Mouse (Mus musculus) NIH3T3 (cell line): Measurements from ENCODE around the gene Ubap1l.

Experiments
- DNase-seq: peaks from one replicate; pipeline ENCODE4 v3.0.0-alpha.2; 2012; ENCODE audit warnings: low read depth

The Ubap1l gene

DNA sequence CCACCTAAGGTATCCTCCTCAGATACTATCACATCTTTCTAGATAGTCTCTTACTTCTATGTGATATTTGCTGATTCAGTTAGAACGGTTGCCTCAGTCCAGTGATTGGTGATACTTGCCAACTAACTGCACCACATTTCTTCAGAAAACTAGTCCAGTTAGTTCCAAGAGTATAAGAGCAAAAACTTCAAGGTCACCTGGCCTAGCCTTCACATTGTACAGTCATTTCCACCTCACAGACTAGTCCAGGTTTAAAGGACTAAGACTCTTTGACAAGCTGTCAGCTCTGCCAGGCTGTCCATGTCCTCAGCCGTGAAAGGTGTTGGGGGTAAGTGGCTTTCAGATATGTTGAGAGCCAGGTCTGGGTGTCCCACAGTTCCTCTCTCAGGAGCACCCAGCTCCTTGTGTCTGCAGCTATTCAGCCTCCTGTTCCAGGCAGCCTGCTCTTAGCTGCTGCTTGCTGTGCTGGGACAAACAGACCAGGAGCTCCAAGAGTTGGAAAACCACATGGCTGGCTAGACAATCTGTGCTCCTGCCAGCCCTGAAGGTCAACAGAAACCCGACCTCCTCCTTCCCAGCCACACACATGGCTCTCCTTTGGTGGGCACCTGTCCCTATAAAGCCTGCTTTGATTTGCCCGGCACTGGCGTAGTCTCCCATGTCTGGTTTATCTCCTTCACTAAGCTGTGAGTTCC lies 13.8 kb downstream of the Ubap1l start:
- DNase-seq: no peak

DNA sequence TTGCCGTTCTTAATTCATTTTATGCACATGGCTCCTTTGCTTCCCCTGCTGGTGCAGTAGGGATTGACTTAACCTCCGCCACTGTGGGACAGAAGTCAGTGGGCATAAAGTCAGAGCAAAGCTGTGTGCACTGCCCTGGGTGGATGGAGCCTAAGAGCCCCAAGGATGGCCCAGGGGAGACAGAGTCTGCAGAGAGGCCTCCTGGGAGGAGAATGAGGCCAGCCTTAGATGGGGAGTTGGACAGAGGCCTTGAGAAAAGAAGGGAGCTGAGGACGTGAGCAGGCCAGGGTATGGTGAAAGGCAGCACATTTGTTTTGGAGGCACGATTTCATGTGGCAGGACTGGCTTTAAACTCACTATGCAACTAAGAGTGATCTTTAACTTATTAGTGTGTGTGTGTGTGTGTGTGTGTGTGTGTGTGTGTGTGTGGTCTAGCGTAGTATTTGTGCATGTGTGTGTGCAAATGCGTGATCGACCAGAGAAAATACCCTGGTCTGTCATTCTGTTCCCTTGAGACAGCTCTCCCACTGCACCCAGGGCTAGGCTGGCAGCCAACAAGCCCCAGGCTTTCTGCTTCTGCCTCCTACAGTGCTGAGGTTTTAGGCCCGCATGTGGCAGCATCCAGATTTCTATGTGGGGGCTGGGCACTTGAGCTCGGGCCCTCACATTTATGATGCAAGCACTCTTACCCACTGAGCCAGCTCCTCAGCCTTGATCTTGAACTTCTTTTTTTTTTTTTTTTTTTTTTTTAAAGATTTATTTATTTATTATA lies 14.5 kb downstream of the Ubap1l start:
- DNase-seq: peak; percentile 16

DNA sequence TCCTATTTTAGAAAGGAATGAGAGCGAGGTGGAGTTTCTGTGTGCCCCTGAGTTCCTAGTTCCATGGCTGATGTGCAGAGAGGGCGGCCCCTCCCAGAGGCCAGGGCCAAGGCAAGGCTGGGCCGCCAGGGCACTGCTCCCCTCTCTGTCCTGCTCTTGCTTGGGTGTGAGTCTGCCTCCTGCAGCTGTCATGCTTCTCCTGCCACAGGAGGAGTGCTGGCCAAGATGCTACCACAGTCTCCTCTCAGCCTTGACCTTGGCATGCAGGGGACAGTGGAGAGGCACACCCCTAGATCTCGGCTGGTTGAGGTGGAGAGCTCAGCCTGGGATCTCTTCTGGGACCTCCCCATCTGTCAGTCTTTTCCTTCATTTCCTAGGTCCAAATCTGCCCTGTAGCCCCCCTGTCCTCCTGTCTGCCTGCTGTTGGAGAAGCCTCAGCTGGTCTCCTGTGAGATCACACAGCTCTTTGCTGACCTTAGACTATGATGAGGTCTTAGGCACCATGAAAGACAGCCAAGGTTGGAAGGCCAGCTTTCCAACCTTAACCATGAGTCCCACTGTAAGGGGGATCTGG lies 20.3 kb downstream of the Ubap1l start:
- DNase-seq: no peak

DNA sequence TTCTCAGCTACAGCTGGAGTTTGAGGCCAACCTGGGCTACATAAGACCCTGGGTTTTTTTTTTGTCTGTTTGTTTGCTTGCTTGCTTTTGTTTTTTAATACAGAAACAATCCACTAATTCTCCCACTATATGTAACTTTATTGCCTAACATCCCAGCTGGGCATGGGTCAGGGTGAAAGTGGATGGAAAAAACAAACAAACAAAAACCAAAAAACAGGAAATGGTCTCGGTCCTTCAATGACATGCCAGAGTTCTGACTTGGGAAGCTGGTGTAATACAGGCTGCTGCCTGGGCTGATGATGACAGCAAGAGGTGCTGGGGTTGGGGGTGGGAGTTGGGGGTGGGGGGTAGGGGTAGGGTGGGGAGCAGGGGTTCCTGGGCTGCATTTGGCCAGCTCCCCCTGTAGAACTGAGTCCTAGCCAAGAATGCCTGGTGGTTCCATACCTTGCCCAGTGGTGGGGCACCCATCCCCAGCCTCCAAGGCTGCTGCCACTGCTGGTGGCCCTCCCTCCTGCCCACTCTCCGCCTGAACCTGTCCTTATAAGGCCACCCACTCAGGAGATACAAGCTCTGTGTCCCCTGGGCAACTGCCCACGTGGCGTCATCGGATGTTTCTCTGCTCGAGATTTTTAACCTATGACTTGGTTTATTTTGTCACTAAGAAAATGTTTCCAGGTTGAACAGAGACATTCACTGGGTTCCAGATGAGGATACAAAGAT lies 21.4 kb downstream of the Ubap1l start:
- no peak for DNase-seq

DNA sequence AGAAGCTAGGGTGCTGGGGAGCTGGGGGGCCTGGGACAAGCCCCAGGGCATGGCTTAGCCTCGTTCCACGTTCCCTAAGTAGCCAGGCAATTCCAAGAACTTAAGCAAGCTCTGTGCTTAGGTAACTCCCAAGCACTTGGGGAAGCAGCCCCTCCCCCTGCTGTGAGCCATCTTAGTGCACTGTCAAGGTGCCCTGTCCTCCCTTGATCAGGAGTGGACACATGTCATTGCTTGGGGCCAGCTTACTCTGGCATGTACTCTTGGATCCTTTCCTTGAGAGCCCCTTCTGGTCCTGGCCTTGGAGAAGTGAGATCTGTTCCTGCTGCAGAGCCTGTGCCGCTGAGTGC lies 21.9 kb downstream of the Ubap1l start:
- DNase-seq: no peak

DNA sequence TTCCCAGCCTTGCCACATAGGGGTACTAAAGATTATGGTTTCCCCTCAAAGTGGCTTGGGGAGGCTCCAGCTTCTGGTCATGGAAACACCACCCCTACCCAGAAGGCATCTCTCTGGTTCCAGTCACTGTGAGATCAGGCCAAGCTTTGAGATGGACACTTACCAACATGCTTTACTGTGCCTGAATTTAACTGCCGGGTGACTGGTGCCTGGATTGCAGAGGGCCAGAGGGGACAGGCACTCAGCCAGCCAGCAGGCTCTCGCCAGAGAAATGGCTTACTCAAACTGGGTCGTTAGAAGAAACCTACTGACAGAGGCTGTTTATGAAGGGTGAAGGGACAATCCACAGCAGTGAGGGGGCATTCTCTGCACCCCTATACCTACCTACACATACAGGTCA lies 23.4 kb downstream of the Ubap1l start:
- DNase-seq: no peak

DNA sequence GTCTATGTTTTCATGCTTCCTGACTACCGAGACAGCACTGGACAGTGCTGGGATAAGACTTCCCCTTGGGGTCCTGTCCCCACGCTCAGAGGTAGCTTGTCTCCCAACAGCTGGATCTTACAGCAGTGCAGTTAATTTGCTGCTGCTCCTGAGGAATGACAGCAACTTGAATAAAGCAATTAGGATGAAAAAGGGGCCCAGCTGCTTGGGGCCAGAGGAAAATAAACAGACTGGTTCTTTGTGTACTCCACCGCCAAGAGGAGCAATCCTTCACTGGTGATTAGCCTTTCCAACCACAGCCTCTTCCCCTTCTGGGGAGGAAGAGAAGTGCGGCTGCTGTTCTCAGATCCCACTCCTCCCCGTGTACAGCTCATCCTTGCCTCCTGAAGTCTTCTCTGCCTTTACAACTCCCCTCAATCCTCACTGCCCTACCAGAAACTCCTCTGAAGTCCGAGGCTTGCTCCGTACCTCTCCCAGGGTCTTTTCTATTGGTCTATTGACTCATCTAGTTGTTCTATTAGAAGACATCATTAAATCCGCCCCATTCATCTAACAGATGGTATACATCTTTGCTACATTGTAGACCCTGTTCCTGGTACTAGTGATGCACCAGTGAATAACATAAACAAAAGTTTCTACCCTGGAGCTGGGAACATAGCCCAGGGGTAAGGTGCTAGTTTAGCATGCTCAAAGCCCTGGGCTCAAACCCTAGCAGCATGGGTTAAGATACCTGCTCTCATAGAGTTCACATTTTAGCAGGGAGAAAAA lies 25.7 kb downstream of the Ubap1l start:
- peak; percentile 8 for DNase-seq

DNA sequence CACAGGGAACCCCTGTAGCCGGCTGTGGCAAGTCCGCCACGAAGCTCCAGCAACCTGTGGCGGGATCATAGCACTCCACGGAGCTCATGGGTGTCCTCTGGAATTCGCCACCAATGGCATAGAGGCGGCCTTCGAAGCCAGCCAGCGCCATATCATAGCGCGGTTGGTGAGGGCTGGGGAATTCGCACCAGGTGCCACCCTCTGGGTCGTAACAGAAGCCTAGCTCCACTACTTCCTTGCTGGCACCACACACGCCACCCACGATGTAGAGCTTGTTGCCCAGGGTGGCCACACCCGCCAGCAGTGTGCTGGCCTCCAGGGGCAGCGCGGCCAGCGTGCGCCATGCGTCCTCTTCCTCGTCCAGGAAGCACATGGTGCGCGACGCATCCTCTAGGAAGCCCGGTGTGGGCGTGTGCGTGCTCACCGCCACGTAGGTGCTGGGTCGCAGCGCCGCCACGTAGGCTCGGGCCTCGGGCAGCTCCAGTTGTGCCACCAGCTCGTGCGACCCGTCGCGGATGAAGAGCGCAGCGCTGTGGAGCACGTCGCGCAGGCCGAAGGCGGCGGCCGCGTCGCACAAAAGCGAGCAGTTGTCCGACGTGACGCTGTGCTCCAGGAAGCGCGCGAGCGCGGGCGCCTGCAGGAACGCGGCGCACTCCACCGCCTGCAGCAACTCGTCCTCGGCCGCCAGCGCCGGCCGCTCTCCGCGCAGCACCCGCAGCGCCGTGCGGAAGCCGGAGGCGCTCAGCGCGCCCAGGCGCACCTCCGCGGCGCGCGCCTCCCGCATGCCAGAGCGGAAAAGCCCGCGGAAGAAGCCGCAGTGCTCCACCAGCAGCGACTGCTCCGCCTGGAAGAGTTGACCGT lies 30.1 kb downstream of the Ubap1l start:
- DNase-seq: no peak

DNA sequence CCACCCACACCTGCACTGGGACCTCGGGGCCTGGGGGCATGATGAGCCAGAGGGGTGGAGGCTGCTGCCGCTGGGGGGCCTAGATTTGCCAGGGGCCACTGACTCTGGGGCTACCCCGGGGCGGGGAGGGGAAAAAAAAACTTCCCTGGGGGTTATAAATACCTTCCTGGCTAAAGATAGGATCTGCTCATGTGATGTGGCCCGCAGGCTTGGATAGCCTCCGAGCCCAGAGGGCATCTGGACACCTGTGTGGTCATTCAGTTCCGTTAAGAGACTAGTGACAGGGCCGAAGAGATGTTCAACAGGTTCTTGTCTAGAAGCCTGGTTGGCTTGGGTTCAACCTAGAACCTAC lies 30.7 kb downstream of the Ubap1l start, which contains the start of gene Kbtbd13:
TSS of gene Kbtbd13 (minus strand) at position 40 of the 352 bp plus-strand sequence.
- DNase-seq: no peak

DNA sequence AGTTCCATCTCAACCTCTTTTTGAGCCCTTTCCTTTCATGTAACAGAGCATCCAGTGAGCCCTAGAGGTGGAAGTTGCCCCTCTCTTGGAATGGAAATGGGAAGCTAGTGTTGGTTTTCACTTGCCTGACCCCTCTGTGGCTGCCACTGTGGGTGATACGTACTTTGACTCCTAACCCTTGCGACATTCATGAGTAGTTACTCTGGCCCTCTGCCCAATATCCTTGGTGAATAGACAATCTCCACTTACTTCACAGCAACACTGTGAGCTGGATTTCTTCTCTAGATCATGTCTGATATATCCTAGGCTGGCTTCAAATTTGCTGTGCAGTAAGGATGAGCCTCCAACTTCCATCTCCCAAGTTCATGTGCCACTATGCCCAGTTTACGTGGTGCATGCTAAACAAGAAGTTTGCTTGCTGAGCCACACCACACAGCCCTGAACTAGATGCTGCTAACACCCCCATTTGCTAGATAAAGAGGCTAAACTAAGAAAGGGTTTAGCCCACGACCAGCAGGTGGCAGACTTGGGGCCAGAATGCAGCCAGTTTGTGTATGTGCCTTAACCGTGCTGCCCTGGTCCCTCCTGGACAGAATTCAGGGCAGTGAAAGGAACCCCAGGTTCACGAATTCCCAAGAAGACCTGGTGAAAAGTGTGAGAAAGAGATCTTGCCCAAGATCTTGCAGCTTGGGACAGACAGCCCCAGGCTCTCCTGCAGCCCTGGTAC lies 32.0 kb downstream of the Ubap1l start:
- peak; percentile 82 for DNase-seq

DNA sequence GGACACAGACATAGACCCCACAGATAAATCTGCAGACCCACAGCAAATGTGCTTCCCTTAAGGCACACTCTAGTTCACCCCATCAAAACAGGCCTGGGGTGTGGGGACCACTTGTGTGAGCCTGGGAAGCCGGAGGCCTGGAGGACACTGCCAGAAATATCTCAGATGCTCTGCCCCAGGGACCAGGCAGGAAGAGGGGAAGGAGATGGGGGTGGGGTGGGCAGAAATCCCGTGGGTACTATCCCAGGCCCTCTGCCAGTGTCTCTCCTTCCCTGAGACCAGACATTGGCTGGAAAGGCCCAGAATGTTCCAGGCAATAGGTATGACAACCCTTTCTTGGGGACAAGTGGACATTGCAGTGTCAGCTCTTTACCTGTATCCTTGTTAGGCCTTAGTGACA lies 32.8 kb downstream of the Ubap1l start:
- no peak for DNase-seq

DNA sequence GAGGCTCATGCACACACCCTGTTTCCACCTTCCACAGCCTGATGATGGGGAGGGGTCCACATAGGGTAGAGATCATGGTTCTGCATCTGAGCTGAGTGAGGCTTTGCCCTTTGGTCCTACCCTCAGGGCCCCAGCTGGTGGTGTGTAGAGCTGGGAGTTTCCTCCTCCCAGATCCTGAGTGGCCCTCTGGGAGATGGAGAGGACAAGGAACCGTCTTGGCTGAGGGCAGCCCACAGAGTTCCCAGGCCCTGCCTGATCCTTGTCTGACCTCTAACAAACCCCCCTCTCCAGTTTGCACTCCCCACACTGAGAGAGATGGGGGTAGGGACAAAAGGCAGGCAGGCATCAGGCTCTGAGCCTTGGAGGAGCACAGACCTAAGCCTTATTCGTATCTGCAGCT lies 33.5 kb downstream of the Ubap1l start:
- no peak for DNase-seq

DNA sequence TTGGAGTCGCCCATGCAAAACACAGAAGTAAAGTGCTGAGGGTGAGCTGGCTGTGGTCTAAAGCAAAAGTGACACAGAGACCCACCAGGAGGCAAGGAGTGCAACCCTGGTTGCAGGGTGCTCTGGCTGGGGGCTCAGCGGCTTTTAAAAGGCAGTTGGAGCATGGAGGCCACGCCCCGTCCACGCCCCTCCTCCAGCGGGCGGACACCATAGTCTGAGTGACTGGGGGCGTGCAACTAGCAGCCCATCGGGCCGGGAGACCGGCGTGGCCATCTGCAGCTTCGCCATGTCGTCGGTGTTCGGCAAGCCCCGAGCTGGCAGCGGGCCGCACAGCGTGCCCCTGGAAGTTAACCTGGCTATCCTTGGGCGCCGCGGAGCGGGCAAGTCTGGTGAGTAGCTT lies 37.4 kb downstream of the Ubap1l start, which contains the start of gene Rasl12:
TSS of gene Rasl12 (plus strand) at position 228 of the 400 bp plus-strand sequence.
- no peak for DNase-seq

DNA sequence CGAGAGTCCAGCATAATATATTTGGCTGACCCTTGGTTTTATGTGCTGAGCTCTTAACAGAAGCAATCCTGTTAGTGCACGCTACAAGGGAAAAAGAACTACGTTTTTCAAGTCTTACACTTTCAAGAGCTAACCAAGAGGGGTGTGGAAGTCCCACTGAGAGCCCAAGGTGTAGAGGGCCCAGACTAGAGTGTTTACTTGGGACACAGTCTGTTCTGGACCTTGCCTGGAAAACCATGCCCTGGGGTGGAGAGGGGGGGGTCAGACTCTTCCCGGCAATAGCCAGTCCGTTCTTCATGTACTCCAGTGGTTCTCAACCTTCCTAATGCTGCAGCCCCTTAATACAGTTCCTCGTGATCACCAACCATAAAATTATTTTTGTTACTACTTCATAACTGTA lies 39.1 kb downstream of the Ubap1l start:
- no peak for DNase-seq

DNA sequence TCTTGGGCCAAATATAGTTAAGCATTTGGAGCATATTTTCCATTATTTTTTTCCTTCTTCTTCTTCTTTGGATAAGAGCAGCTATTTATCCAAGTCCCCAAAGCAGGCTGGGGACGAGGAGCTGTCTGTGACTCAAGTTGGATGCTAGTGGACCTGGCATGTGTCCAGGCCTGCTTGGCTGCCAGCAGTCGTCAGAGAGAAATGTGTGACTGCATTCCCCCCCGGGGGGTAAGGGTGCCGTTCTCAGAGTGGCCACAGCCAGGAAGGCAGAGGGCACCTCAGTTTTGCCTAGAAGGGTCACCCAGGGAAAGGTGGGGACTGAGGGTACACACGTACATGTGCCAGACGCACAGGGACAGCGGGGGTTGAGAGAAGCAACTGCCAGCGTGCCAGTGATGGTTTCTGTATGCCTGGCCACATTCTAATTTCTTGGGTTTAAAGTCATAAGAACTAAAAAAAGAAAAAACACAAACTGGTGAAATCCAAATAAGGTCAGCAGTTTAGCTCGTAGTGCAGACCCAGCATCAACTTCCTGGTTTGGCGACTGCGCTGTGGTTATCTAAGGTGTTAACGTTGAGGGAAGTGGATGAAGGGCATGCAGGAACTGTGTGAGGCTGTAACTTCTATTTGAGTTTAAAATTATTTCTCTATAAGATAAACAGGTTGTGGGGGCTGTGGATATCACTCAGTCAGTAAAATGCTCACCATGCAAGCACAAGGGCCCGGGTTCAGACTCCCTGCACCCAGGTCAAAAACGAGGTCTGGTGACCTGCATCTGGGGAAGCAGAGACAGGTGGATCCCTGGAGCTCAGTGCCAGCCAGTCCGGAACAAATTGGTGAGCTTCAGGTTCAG lies 43.7 kb downstream of the Ubap1l start:
- peak; percentile 44 for DNase-seq

DNA sequence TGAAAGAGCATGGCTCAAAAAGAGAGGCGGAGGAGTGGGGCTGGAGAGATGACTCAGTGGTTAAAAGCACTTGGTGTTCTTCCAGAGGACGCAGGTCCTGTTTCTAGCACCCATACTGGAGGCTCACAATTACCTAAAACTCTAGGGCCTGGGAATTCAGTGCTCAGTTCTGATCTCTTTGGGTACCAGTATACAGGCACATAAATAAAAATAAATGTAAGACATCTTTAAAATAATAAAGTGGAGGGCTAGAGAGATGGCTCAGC lies 44.3 kb downstream of the Ubap1l start:
- peak; percentile 14 for DNase-seq

DNA sequence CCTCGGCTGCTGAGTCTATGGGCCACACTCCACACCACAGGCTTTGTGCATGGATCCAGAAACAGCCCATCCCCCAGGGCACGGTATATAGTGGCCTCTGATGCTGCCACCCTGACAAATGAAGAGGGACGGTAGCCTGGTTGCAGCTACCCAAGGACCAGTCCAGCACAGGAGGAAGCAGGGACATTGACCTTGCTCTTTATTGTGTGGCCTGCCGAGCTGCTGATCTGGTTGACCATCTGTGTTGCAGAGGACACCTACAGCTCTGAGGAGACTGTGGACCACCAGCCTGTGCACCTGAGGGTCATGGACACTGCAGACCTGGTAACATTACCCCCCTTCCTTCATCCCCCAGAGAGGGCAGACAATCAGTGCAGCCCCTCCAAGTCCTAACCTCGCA lies 46.5 kb downstream of the Ubap1l start:
- DNase-seq: no peak

DNA sequence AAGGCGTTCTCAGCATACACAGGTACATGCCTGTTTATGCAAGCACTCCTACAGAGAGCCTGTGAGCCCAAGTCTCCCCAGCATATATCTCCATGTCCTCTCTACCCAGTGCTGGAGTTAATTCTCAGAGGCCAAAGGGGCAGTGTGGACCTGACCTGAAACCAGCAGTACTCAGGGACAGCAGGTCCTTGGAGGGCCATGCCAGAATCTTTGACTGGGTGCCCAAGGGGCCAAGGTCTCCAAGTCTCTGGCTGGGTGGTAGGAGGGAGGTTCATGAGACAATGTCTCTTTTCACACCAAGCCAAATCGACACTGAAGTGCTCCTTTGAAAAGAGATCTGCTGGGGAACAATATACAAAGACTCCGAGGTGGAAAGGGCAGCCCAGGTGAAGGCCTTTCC lies 47.0 kb downstream of the Ubap1l start:
- no peak for DNase-seq

DNA sequence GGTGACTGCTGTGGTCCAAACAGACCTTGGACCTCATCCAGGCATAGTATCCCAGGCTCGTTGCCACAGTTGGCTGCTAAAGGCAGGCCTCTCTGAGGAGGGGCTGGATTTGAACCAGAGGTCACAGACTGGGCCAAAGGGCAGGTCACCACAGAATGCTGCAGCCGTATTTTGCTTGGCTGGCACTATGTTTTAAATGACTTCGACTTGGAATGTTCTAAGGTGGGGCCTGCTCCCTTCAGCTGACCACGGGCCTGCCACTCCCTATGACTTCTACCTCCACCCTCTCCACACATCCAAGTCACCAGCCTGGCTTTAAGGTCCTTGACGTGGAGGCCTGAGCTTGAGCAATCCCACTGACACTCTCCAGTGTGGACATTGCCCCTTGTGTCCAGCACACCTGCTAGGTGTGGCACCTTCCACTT lies 48.0 kb downstream of the Ubap1l start:
- peak; percentile 47 for DNase-seq

DNA sequence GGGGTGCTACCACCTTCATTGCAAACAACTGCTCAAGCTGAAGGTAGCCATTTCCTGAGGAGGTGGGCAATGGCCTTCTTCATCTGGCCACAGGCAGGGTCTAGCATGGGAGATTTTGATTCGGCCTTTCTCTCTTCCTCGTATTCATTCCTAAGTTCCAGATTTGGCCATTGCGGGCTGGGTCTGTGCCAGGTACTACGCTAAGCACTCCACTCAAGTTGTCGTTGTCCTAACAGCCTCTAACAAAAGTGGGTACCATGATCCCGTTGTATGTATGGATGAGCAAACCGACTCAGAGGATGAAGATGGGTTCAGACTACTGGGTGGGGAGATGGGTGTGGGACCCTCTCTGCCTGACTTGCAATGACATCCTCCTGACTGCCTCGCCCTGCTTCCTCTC lies 49.5 kb downstream of the Ubap1l start:
- no peak for DNase-seq
